Mouse (Mus musculus): ENCODE measurements around the gene Zfyve27.

DNA sequence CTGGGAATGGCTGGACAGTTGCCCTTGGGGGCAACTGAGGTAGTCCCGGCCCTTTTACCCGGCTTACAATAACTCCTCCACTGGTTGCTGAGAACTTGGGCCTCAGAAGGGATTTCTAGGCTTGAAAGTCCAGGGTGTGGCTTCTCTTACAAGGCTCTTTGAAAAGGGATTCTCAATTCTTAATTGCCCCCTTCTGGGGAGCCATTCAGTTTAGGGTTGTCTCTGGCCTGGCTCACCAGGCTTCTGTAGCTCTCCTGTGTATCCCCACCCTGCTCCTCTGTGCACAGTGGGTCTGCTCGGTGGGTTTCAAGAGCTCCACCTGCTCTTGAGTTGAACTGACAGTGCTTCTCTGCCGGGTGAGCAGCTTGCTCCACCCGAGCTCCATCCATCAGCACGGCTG is 46.2 kb downstream of the Zfyve27 start:
- TF ChIP-seq CTCF (IDR thresholded peaks at IDR 0.05) (no peak), EP300 (IDR thresholded peaks at IDR 0.05) (no peak)
